Mouse (Mus musculus): Measurements from ENCODE around the gene Lyst.
"Not testable (repeated sequence)": the region's sequence is repeated elsewhere in the genome, so short reads cannot be mapped to it uniquely, and the experiment has no call there.

Lyst gene

DNA sequence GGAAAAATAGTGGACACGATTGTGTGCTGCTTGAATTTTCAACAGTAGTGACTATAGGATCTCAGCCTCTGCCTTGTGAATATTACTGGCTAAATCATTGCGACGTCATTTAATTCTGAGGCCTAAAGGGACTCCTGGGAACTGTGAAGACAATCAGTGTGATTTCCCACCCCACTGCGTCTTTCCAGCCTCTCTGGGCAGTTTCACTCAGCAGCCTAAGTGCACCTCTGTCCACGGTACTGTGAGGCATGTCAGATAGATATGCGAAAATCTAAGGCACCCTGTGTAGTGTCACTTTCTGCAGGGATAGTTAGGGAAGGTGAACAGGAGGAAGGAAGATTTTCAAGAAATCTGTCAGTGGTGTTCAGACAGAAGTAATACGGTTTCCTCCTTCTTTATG, 193.1 kb downstream of the Lyst start:
- DNase-seq (ENCODE audit: low spot score): no peak

- peak; percentile 46 for DNase-seq (ENCODE audit: low spot score)
These were observed 193.8 kb downstream of the Lyst start, which contains the start of gene Gng4 for GRCm38 (mm10) chr13:13783894-13784419. TSS of gene Gng4 (plus strand) at chr13:13784059.

DNA sequence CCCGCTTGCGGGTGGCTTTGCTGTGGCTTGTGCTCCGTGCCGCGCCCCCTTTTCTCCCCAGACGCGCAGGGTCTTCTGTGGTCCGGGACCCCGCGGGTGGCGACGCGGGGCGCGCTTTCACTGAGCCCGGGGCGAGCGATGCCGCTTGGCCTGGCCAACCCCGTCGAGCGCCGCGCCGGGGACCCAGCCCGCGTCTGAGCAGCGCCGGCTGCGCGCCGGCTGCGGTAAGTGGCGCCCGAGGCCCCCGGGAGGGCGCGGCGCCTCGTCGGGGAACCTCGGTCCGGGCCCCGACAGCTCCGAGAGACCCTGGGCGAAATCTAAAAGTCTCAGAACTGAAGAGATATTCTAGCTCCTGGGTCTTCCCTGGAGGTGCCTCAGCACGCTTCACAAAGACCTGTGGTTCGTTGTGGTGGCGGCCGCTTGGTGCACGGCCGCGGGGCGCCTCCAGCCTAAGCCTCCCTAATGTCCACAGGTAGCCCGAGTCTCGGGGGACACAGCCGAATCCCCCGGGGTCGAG, 194.3 kb downstream of the Lyst start:
- no peak for DNase-seq (ENCODE audit: low spot score)

DNA sequence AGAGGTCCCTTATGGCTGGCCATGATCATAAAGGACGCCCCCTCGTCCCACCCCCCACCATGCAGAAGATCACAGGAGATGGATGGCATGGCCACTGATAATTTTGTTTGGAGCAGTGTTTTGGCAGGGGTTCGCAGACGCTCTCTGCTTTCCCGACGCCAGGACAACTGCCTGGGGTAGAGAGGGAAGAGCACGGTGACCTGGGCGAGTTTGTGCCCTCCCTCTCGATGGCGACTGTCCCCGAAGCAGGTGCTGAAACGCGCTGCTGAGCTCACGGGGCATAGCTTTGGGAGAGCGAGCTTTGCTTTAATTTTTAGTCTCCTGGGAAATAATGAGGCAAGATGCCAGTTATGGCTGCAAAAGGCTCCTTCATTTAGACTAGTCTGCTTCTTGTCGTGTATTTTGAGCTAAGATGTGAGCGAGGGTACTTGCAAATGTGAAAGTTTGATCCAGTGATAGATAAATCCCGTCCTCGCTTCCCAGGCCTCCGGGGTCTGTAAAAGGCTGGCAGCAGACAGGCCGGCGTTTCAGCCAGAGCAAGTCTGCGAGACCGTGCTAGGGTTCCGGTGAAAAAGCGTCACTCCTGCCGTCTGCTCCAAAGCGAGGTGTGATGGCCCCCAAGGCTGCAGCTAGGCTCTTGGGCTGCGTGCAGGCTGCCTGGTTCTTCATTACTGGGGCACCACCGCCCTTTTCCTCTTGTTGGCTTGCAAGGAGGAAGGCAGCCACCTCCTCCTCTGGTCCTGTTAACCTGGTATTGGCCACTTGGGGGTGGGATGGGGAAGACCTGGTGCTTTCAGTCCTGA, 195.0 kb downstream of the Lyst start:
- DNase-seq (ENCODE audit: low spot score): peak; percentile 14

DNA sequence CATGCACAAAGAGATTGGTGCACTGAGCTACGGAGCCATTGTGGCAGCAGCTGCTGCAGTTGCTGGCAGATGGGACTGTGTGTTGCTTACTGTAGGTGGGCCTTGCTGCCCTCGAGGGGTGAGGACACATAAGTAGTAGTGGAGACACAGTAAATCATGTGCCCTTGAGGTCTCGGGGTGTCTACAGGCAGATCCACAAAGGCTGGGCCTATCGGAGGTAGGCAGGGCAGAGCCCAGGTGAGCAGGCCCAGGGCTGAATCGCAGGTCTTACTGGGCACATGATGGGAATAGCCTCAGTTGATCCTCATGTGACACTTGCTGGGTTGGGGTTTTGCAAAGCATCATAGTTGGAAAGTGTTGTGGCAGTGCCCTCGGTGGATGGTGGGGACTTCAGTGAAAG, 196.8 kb downstream of the Lyst start:
- no peak for DNase-seq (ENCODE audit: low spot score)

GRCm38 (mm10) chr13:13788070-13788469, 197.9 kb downstream of the Lyst start:
- no peak for DNase-seq (ENCODE audit: low spot score)

DNA sequence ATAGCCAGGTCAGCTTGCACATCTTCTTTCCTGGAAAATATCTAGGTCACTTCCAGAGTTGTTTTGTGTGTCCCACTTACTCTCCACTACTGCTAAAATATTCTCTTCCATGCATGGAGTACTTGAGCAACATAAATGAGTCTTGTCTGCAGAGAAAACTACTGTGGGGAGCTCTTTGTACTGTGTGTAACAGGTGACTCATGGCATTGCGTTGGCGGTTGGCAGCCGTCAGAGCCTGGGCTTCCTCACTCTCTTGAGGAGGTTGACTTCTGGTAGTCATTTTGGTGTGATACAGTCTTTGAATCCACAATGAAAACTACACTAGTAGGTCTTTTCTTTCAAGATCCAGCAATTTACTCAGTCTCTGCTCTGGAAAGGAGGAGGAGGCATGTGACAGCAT, 201.8 kb downstream of the Lyst start:
- no peak for DNase-seq (ENCODE audit: low spot score)

DNA sequence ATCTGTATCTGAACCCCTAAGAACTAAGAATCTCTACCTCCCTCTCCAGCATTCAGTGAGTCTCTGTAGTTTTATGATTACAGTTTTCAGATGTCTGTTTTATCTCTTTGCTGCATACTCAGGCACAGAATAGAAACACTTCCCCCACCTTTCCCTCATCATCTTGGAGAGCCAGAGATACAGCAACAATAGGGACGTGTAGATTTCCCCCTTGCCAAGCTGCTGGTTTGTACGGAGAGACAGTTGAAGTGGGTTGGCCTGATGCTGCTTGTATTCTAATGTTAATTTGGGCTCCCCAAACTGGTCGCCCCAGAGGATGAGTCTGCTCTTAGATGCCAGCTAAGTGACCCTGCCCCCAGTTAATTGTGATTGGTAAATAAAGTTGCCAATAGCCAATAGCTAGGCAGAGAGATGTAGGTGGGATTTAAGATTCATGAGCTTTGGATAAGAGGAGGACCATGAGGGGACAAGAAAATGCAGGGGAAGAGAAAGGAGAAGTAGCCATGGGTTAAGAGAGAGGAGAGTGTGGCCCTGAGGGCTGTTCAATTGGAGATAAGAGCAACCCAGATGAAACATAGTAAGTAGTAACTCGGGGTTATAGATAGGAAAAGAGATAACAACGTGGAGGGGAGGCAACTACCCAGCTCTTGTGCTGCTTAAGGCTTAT, 205.1 kb downstream of the Lyst start:
- DNase-seq (ENCODE audit: low spot score): no peak

DNA sequence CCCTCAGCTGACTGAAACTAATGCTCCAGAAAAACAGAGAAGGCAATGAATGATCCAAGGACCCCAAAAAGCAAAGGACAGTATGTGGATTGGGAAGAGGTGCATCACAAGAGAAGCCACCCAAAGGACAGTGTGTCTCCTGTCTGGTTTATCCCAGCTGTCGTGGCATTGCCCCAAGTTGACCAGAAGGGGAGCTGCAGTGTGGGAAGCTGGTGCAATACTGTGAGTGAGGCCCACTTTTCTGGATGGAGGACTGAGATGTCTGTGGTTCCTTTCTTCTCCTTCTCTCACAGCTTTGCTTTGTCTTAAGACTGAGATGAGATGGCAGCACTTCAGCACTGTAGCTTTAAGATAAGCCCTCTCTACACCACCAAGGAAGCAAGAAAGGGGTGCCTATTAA, 205.9 kb downstream of the Lyst start:
- no peak for DNase-seq (ENCODE audit: low spot score)

DNA sequence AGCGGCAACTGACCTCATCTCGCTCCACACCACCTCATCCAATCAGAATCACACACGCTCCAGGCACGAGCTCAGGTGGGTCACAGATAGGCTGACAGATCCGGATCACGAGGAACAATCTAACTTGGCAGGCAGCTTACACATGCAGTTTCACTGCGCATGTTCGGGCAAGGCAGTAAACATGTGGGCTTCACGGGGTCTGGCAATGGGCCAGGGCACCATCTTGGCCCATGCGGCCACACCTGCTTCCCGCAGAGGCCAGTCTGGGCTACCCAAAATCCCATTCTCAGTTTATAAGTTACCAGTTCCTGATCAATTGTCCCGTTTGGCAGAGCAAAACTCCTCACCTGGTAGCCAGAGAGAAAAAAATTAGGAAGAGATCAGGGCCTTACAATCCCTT, 207.6 kb downstream of the Lyst start:
- not testable (repeated sequence) for DNase-seq (ENCODE audit: low spot score)

GRCm38 (mm10) chr13:13798775-13799174, 208.6 kb downstream of the Lyst start:
- DNase-seq (ENCODE audit: low spot score): no peak

DNA sequence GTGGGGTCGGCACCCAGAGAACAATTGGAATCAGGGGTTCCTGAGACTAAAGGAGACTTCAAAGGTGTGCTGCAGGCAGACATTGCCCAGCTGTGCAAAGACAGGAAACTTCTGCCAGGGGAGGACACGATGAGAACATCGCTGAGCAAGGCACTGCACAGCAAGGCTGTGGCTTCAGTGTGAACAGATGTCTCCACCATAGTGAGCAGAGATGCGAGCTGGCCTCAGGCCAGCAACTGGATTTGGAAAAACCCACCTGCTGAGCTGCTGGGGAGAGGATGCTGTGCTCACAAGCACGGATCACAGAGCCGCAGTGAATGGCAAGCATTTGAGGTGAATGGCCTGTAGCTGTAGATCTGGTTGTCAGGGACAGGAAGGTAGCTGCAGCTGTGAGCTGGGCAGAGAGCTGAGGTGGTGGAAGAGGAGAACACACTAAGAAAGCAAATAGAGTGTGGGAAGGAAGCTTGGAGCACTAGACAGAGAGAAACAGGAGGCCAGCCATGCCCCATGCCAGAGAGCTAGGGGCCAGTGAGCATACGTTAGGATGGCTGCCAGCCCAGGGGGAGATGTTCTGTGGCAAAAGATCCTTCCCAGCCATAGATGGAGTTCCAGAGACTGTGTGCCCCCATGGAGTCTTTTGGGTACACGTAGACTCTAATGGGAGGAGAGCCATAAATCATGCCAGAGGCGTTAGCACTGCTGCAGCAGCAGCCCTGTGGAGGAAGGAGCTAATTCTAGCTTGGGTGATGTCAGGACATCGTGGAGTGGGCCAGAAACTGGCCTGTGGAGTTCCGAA, 218.3 kb downstream of the Lyst start:
- DNase-seq (ENCODE audit: low spot score): no peak

GRCm38 (mm10) chr13:13810885-13811284, 220.7 kb downstream of the Lyst start:
- no peak for DNase-seq (ENCODE audit: low spot score)

DNA sequence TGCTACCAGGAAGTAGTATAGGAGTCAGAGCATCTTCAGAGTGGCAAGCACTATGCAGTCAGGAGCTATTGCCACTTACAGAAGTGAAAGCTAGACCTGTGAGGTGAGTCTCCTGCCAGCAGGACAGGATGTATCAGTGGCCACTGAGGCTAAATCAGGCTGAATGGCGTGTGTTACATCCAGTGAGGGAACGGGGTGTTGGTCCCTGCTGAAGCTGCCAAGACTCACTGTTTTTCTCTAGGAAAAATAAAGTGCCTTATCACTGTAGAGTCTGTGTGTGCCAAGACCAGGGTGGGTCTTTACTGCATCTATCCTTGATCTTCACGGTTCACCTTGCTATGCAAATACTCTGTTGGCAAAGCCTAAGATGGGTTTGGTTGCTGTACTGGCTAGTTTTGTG, 228.5 kb downstream of the Lyst start:
- DNase-seq (ENCODE audit: low spot score): no peak

DNA sequence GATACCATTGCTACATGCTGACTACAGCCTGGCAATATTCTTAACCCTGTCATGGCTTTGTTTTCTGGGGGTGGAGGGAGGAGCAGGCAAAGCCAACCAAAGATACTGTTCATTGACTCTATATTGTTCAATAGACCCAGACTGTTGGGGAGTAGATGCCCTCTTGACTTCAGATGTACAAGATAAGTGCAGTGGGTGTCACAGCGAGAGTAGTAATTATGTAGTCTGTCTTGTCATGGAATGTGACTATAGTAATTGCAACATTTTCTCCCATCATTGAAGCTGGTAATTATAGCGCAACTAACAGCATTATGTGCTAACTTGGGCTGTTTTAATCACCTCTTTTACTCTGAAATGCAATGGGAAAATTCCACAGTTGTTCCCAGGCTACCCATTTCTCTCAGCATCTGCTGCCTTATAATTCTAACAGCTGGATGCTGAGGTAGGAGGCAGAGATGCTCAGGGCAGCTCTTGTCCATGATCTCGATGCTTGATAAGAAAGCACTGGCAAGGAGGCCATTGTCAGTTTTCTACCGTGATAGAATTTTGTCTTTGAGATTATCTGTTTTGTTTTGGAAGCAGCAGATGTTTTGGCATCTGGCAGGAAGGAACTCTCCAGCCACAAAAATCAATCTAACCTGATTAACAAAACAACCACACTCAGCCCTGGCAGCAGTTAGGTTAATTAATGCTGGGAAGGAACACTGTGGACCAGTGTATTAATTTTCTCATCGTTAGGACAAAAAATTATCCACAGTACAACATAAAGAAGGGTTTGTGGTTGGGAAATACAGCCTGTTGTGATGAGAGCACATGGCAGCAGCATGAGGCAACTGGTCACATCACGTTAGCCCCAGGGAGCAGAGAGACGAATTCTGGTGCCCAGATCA, 230.3 kb downstream of the Lyst start:
- DNase-seq (ENCODE audit: low spot score): no peak

DNA sequence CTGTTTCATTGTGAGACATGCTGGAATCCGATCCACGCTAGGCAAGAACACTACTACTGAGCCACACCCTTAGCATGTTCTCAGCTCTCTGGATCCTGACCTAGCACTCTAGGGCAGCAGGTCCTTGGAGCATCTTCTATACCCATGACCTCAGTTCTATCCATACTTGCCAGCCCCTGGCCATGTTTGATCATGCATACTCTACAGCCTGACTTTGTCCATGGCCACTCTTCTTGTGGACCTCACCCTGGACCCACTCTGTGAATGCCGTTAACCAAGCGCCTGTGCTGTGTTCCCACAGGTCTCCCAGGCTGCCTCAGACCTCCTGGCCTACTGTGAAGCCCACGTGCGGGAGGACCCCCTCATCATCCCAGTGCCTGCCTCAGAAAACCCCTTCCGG, 234.7 kb downstream of the Lyst start:
- DNase-seq (ENCODE audit: low spot score): no peak

DNA sequence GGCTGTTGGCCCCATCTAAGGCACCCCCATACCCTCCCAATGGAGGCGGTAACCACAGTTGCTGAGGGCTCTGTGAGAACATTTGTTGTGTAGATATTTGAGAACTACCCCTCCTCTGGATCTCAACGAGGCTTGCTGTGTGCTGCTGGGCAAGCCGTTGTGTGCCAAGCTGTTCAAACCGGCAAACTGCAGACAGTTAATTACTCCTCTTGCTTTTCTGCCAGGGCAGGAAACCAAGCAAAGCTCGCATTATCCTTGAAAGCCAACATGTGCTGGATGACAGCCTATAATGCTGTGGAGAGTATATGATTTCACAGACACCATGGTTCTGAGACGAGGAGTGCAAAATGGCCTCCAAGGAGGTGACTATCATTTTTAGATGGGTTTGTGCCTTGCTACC, 236.3 kb downstream of the Lyst start:
- no peak for DNase-seq (ENCODE audit: low spot score)

DNA sequence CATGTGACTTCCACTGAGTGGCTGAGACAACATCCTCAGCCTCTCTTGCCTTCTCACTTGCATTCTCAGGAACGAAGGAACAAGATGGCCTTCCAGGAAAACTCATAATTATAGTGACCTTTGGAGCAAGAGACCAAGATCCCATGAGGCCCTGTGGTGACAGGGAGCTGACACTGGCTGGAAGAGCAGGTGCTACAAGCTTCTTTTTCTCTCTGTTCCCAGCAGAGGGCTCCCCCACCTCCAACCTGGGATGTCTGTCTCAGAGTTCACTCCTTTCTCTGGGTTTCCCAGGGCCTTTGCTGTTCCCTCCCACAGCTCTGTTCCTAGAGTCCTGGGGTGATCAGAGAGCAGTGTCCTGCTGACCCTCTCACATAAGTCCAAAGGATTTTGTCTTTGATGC, 237.9 kb downstream of the Lyst start:
- DNase-seq (ENCODE audit: low spot score): no peak
